Mouse (Mus musculus) thymus, postnatal 14 days (tissue): ENCODE measurements at regions not wholly inside any gene's neighbourhood (a gene's known extent, or its start where the extent isn't known, plus 50 kb on each side); places are given as distances from the start of the nearest gene placed in this dataset.
"Not testable (repeated sequence)": the region's sequence is repeated elsewhere in the genome, so short reads cannot be mapped to it uniquely, and the experiment has no call there.

ENCODE experiments used
- DNase-seq: peaks from one replicate; pipeline ENCODE4 v3.0.0; 2021

GRCm38 (mm10) chr7:111840826-111841225 lies 61.0 kb upstream of the Galnt18 start:
- no peak for DNase-seq

- DNase-seq = no peak
These were observed 58.4 kb upstream of the Galnt18 start for GRCm38 (mm10) chr7:111838162-111838561.

GRCm38 (mm10) chr7:111834356-111834755 lies 54.6 kb upstream of the Galnt18 start:
- DNase-seq = not testable (repeated sequence)

- no peak for DNase-seq
These were observed 50.2 kb upstream of the Galnt18 start for GRCm38 (mm10) chr7:111829931-111830330.
